Mouse (Mus musculus) megakaryocyte, embryonic 14.5 days (primary cell): ENCODE data around the gene Pip5kl1.

Experiments
- FLI1 ChIP-seq: IDR thresholded peaks from 2 replicates; pipeline ENCODE4 v1.6.1; 2012; ENCODE audit warnings: low read length, inconsistent platforms, mixed read lengths
- GATA1 ChIP-seq: IDR thresholded peaks from 3 replicates; pipeline ENCODE4 v1.6.1; 2012; ENCODE audit warnings: mixed read lengths, low read length, inconsistent platforms, borderline replicate concordance

DNA sequence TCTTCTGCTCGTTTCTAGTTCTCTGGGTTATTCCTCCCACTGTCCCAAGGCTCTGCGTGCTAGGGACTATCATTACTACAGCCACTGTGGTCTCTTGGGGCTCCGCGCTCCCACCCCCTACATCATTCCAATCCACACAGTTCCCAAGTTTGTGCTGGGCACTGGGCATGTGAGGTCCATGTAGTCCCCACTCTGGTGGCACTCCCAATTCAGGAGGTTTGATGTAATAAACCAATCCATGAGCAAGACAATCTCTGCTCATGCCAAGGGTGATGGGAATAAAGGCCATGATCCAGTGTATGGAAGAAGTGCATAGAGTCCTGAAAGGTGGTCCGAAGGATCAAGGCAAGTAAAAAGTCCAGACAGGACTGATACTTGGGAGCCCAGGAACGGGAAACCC, at the start of gene Pip5kl1:
- no peak for TF ChIP-seq FLI1
- TF ChIP-seq GATA1, result no peak
